Mouse (Mus musculus) heart, embryonic 13.5 days (tissue): Measurements from ENCODE around the gene Zfp934. TPM values are rescaled to one million over a fixed set of nuclear protein-coding genes. Genes with fewer than 3 reads are reported as not detected.
"Not testable (repeated sequence)": the region's sequence is repeated elsewhere in the genome, so short reads cannot be mapped to it uniquely, and the experiment has no call there.

ENCODE experiments used
- ATAC-seq: fragments of 200-750 bp; cut with Nextera tagmentation; 2 replicates; pipeline ENCODE4 v1.8.0; 2017; ENCODE audit warnings: moderate TSS enrichment; ENCODE audit not compliant: insufficient number of reproducible peaks, low FRiP score, low TSS enrichment; ENCODE audit errors: extremely low read depth
- H3K27ac ChIP-seq: fragments of 300-500 bp; sonication (generic); replicated peaks from 2 replicates; pipeline ENCODE4 v1.5.1; 2015; ENCODE audit warnings: moderate library complexity, mild to moderate bottlenecking, inconsistent platforms
- H3K27me3 ChIP-seq: fragments of 300-500 bp; sonication (generic); replicated peaks from 2 replicates; pipeline ENCODE4 v1.6.1; 2015; ENCODE audit warnings: mild to moderate bottlenecking, inconsistent platforms
- H3K36me3 ChIP-seq: fragments of 300-500 bp; sonication (generic); 2 replicates; pipeline ENCODE4 v1.6.1; 2015; ENCODE audit warnings: mild to moderate bottlenecking, inconsistent platforms
- H3K4me1 ChIP-seq: fragments of 300-500 bp; sonication (generic); 2 replicates; pipeline ENCODE4 v1.6.1; 2015; ENCODE audit warnings: inconsistent platforms
- H3K4me2 ChIP-seq: fragments of 300-500 bp; sonication (generic); 2 replicates; pipeline ENCODE4 v1.6.1; 2015; ENCODE audit warnings: inconsistent platforms, mild to moderate bottlenecking, moderate library complexity
- H3K4me3 ChIP-seq: fragments of 300-500 bp; sonication (generic); 2 replicates; pipeline ENCODE4 v1.5.1; 2015; ENCODE audit warnings: moderate library complexity, mild to moderate bottlenecking, inconsistent platforms
- H3K9ac ChIP-seq: fragments of 300-500 bp; sonication (generic); 2 replicates; pipeline ENCODE4 v1.6.1; 2015; ENCODE audit warnings: inconsistent platforms, mild to moderate bottlenecking, moderate library complexity
- H3K9me3 ChIP-seq: fragments of 300-500 bp; sonication (generic); 2 replicates; pipeline ENCODE4 v1.6.1; 2016; ENCODE audit warnings: inconsistent platforms
- WGBS: fragments of 180-500 bp; shearing (Covaris S2); methylation state at CpG from one replicate; pipeline ENCODE4 v1.1.7; 2015; ENCODE audit warnings: mixed read lengths; 5-methylcytosine and 5-hydroxymethylcytosine counted together
- polyA plus RNA-seq: library from polyadenylated mRNA; unstranded; fragments of >200 nt; fragmentation: Nextera tagmentation; extraction: Ambion mirVana; gene quantifications from 2 replicates; pipeline ENCODE4 v1.2.1, GENCODE M21; 2015

Zfp934 gene
- 13.8 and 15.0 TPM in 2 replicates for polyA plus RNA-seq

GRCm38 (mm10) chr13:62571099-62571498, at the start of gene Zfp934:
Gene Zfp934 (minus strand): TSS chr13:62571199.
- 87% methylated on average over 3 of the region's 6 CpGs for WGBS
- H3K9me3 ChIP-seq, H3K4me1 ChIP-seq, ATAC-seq, H3K36me3 ChIP-seq, H3K27me3 ChIP-seq, H3K27ac ChIP-seq, H3K4me3 ChIP-seq, H3K9ac ChIP-seq, H3K4me2 ChIP-seq: not testable (repeated sequence)

GRCm38 (mm10) chr13:62617449-62617848, 46.5 kb upstream of the Zfp934 start:
- not testable (repeated sequence) for H3K4me3 ChIP-seq, H3K9me3 ChIP-seq, H3K27me3 ChIP-seq, H3K4me2 ChIP-seq, H3K36me3 ChIP-seq, H3K4me1 ChIP-seq, H3K27ac ChIP-seq, ATAC-seq, H3K9ac ChIP-seq
- WGBS: 81% methylated on average over 4 of the region's 4 CpGs

- H3K9ac ChIP-seq, H3K4me1 ChIP-seq, ATAC-seq, H3K36me3 ChIP-seq, H3K4me2 ChIP-seq, H3K4me3 ChIP-seq, H3K27me3 ChIP-seq, H3K9me3 ChIP-seq, H3K27ac ChIP-seq: not testable (repeated sequence)
- WGBS: 7% methylated on average over 1 of the region's 1 CpGs
Observed at GRCm38 (mm10) chr13:62561696-62562095, 9.3 kb downstream of the Zfp934 start.

GRCm38 (mm10) chr13:62558189-62559110, 12.5 kb downstream of the Zfp934 start, which contains the start of gene Zfp935:
Gene Zfp935 (minus strand): TSS chr13:62558511.
- not testable (repeated sequence) for H3K27me3 ChIP-seq
- H3K4me2 ChIP-seq: peak within 1 kb of the TSS; percentile 63

GRCm38 (mm10) chr13:62530129-62530528, 40.9 kb downstream of the Zfp934 start:
- not testable (repeated sequence) for H3K36me3 ChIP-seq, H3K4me3 ChIP-seq, H3K9me3 ChIP-seq, H3K27ac ChIP-seq, H3K9ac ChIP-seq, H3K4me1 ChIP-seq, H3K4me2 ChIP-seq, ATAC-seq, H3K27me3 ChIP-seq

More at GRCm38 (mm10) chr13:62558189-62559110, 12.5 kb downstream of the Zfp934 start, which contains the start of gene Zfp935:
- Histone ChIP-seq H3K9ac (peak within 1 kb of the TSS; percentile 81), H3K4me3 (peak within 1 kb of the TSS; percentile 61), H3K36me3 (peaks cover 19% of the 10 kb centered on the region), H3K27ac (0 out of 2 replicates have a peak within 1 kb of the TSS, but pooled peaks have one; percentile 39)
- not testable (repeated sequence) for ATAC-seq, H3K9me3 ChIP-seq, H3K4me1 ChIP-seq
- WGBS: 5% methylated on average over 27 of the region's 27 CpGs

- H3K9ac ChIP-seq, H3K27me3 ChIP-seq, H3K4me2 ChIP-seq, H3K9me3 ChIP-seq, ATAC-seq, H3K4me1 ChIP-seq, H3K36me3 ChIP-seq, H3K4me3 ChIP-seq, H3K27ac ChIP-seq: not testable (repeated sequence)
- WGBS: 74% methylated on average over 1 of the region's 1 CpGs
Observed at GRCm38 (mm10) chr13:62510641-62511420, 60.2 kb downstream of the Zfp934 start.

- 90% methylated on average over 8 of the region's 8 CpGs for WGBS
- not testable (repeated sequence) for H3K4me2 ChIP-seq, H3K9ac ChIP-seq, H3K27ac ChIP-seq, H3K4me1 ChIP-seq, ATAC-seq, H3K36me3 ChIP-seq, H3K27me3 ChIP-seq, H3K4me3 ChIP-seq
- H3K9me3 ChIP-seq: peaks cover 12% of the 10 kb centered on the region; the same call in 1 of the 2 replicates
Observed at GRCm38 (mm10) chr13:62472661-62473060, 98.3 kb downstream of the Zfp934 start.

- H3K27me3 ChIP-seq, H3K27ac ChIP-seq, ATAC-seq, H3K4me1 ChIP-seq, H3K4me2 ChIP-seq, H3K9ac ChIP-seq, H3K36me3 ChIP-seq, H3K4me3 ChIP-seq: not testable (repeated sequence)
- H3K9me3 ChIP-seq: peaks cover 12% of the 10 kb centered on the region; the same call in 1 of the 2 replicates
Observed at GRCm38 (mm10) chr13:62469947-62470346, 101.1 kb downstream of the Zfp934 start.

- H3K27me3 ChIP-seq, H3K9me3 ChIP-seq, H3K4me1 ChIP-seq: not testable (repeated sequence)
- H3K4me2 ChIP-seq: peak within 1 kb of the TSS; percentile 64
- H3K9ac ChIP-seq: peak within 1 kb of the TSS; percentile 84
- peak within 1 kb of the TSS; percentile 71 for H3K27ac ChIP-seq
- H3K36me3 ChIP-seq: peaks cover 22% of the 10 kb centered on the region
- WGBS: 3% methylated on average over 28 of the region's 28 CpGs
- ATAC-seq: peak; percentile 71
- peak within 1 kb of the TSS; percentile 74 for H3K4me3 ChIP-seq
Observed at GRCm38 (mm10) chr13:62466424-62467334, 104.3 kb downstream of the Zfp934 start, which contains the start of gene Gm49359. Gene Gm49359 (minus strand): TSS chr13:62466832.
